Mouse (Mus musculus) neural tube, embryonic 11.5 days (tissue): ENCODE measurements around the gene Rbm47. TPM values are rescaled to one million over a fixed set of nuclear protein-coding genes. Genes with fewer than 3 reads are reported as not detected.

Source experiments
- ATAC-seq: fragments of 200-750 bp; cut with Nextera tagmentation; 2 replicates; pipeline ENCODE4 v1.8.0; 2017; ENCODE audit warnings: moderate number of reproducible peaks, mild to moderate bottlenecking, moderate TSS enrichment, moderate library complexity; ENCODE audit not compliant: insufficient read depth, low FRiP score, low TSS enrichment
- DNase-seq: peaks from one replicate; pipeline ENCODE4 v3.0.0-alpha.2; 2015; ENCODE audit warnings: low spot score
- H3K27ac ChIP-seq: fragments of 300-500 bp; sonication (generic); 2 replicates; pipeline ENCODE4 v1.5.1; 2014; ENCODE audit warnings: low read depth, mild to moderate bottlenecking, low read length
- H3K27me3 ChIP-seq: fragments of 300-500 bp; sonication (generic); 2 replicates; pipeline ENCODE4 v1.6.1; 2014; ENCODE audit warnings: mild to moderate bottlenecking, low read length, mixed read lengths; ENCODE audit not compliant: control insufficient read depth, insufficient read depth
- H3K36me3 ChIP-seq: fragments of 300-500 bp; sonication (generic); 2 replicates; pipeline ENCODE4 v1.6.1; 2014; ENCODE audit warnings: mild to moderate bottlenecking, low read length, moderate library complexity, mixed read lengths; ENCODE audit not compliant: control insufficient read depth, insufficient read depth
- H3K4me1 ChIP-seq: fragments of 300-500 bp; sonication (generic); 2 replicates; pipeline ENCODE4 v1.6.1; 2014; ENCODE audit warnings: low read length, mixed read lengths; ENCODE audit not compliant: control insufficient read depth, insufficient read depth
- H3K4me2 ChIP-seq: fragments of 300-500 bp; sonication (generic); 2 replicates; pipeline ENCODE4 v1.6.1; 2014; ENCODE audit warnings: low read depth, mild to moderate bottlenecking, moderate library complexity
- H3K4me3 ChIP-seq: fragments of 300-500 bp; sonication (generic); 2 replicates; pipeline ENCODE4 v1.5.1; 2014; ENCODE audit warnings: low read depth, low read length
- H3K9ac ChIP-seq: fragments of 300-500 bp; sonication (generic); 2 replicates; pipeline ENCODE4 v1.6.1; 2014; ENCODE audit warnings: mild to moderate bottlenecking, low read length
- H3K9me3 ChIP-seq: fragments of 300-500 bp; sonication (generic); 2 replicates; pipeline ENCODE4 v1.6.1; 2016; ENCODE audit warnings: low read length; ENCODE audit not compliant: control insufficient read depth
- WGBS: fragments of 180-500 bp; shearing (Covaris S2); extraction: QIAGEN DNeasy Blood & Tissue Kit; methylation state at CpG from one replicate; pipeline ENCODE4 v1.1.7; 2014; 5-methylcytosine and 5-hydroxymethylcytosine counted together
- polyA plus RNA-seq: library from polyadenylated mRNA; unstranded; fragments of >200 nt; fragmentation: Nextera tagmentation; extraction: Ambion mirVana; gene quantifications from 2 replicates; pipeline ENCODE4 v1.2.1, GENCODE M21; 2014

Rbm47 gene
- 1.9 TPM in 2 replicates for polyA plus RNA-seq

DNA sequence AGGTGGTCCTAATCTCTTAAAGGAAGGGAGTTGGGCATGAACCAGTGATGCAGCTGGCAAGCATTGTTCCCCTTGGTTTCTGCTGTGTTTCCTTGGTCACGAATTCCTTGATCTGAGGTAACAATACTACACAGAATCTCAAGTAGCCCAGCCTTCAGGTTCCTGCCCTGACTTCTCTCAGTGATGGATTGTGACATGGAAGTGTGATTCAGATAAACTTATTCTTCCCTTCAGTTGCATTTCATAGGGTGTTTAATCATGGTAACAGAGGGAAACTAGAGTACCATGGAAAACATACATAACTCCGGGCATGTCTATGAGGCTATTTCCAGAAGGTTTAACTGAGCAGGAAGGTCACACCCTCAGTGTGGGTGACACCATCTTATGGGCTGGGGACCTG is at the start of gene Rbm47:
Rbm47 (minus strand) TSS at position 101 of the 400 bp plus-strand sequence.
- no peak for DNase-seq
- H3K9ac ChIP-seq, result no peak within 1 kb of the TSS
- no peaks in the 10 kb centered on the region for H3K27me3 ChIP-seq
- no peak within 1 kb of the TSS for H3K4me2 ChIP-seq
- WGBS, result 85% methylated on average over 2 of the region's 2 CpGs
- no peaks in the 10 kb centered on the region for H3K9me3 ChIP-seq
- H3K4me3 ChIP-seq, result no peak within 1 kb of the TSS
- no peaks in the 10 kb centered on the region for H3K36me3 ChIP-seq
- no peak for ATAC-seq
- H3K4me1 ChIP-seq, result no peaks in the 10 kb centered on the region
- H3K27ac ChIP-seq, result no peak within 1 kb of the TSS

DNA sequence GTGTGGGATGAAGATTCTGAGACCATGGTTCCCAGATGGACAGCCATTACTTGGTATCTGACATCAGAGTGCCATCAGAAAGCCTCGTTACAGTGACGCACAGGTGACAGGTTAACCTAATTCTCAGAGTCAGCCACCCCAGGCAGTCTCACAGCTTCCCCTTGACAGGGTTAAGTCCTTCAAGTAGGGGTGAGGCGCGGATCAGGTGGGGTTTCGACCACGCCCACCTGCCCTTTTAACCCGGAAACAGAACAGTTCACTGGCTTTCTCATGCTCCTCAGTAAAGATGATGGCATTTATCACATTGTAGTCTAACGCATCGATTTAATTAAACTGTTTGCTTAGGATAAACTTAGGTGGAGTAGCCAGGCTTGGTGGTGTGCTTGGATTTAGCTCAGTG is 47.7 kb upstream of the Rbm47 start:
- no peak overlapping the region for H3K4me2 ChIP-seq
- no peaks in the 10 kb centered on the region for H3K9me3 ChIP-seq
- no peak overlapping the region for H3K9ac ChIP-seq
- no peaks in the 10 kb centered on the region for H3K27me3 ChIP-seq
- H3K36me3 ChIP-seq, result no peaks in the 10 kb centered on the region
- no peaks in the 10 kb centered on the region for H3K4me1 ChIP-seq
- no peak overlapping the region for H3K4me3 ChIP-seq
- H3K27ac ChIP-seq, result no peak overlapping the region
- 84% methylated on average over 9 of the region's 9 CpGs for WGBS
- DNase-seq (no peak), ATAC-seq (no peak)

GRCm38 (mm10) chr5:66219692-66220091 is 46.8 kb upstream of the Rbm47 start:
- Histone ChIP-seq H3K4me2 (no peak overlapping the region), H3K9ac (no peak overlapping the region), H3K4me1 (no peaks in the 10 kb centered on the region), H3K27ac (no peak overlapping the region), H3K27me3 (no peaks in the 10 kb centered on the region), H3K9me3 (no peaks in the 10 kb centered on the region), H3K36me3 (no peaks in the 10 kb centered on the region), H3K4me3 (no peak overlapping the region)
- WGBS, result 87% methylated on average over 6 of the region's 6 CpGs
- DNase-seq (no peak), ATAC-seq (no peak)

DNA sequence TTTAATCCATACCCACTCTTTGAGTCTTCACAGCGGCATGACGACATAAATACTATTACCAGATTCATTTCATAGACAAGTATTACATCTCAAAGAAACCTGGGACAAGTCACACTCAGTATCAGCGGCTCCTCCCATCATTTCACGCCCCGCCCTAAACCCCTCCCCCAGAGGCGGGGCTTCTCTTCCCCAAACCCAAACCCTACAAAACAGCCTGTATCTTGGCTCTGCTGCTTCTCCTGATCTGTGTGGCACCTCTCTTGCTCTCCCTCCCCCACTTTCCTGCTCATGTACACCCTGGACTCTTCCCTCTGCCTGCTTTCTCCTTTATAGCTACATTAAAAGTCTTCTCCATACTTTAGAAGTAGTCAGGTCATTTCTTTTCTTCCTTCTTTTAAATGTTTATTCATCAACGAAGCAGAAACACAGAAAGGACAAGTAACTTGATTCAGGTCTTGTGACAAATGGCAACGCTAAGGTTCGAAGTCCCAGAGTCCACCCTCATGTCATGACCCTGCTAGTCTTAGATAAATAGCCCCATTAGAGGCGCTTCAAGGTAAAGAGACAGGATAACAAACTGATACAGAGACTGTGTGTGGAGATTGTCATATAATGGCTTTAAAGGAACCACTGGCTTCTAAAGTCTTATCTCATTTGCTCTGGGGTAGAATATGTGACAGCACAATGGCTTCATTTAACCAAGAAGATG is 42.8 kb upstream of the Rbm47 start:
- Histone ChIP-seq H3K9me3 (no peaks in the 10 kb centered on the region), H3K4me2 (no peak overlapping the region), H3K9ac (no peak overlapping the region), H3K4me1 (no peaks in the 10 kb centered on the region), H3K4me3 (no peak overlapping the region), H3K36me3 (no peaks in the 10 kb centered on the region), H3K27ac (no peak overlapping the region), H3K27me3 (no peaks in the 10 kb centered on the region)
- WGBS, result 53% methylated on average over 10 of the region's 10 CpGs
- DNase-seq (no peak), ATAC-seq (no peak)

DNA sequence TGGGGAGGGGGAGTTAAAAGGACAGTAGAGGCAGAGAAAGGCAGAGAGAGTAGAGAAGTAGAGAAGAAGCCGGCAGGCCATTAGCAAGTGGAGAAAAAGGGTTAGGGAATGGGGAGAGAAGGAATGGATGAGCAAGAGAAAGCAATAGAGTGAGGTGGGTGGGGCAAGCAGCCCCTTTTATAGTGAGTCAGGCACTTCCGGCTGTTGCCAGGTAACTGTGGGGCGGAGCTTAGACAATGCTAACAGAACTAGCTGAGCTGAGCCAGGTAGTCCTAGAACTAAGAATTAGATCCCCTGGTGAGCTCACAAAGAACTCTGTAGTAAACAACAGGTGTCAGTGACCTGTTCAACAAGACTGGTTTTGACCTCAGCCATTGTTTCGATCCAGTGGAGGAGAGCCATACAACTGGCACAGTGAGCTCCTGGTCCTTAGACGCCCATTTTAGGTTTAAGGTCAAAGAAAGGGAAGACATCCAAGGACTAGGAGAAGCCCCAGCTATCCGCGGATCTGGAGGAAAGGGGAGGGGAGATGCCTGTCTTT is 41.5 kb upstream of the Rbm47 start:
- ATAC-seq (no peak), DNase-seq (no peak)
- H3K27me3 ChIP-seq, result no peaks in the 10 kb centered on the region
- no peaks in the 10 kb centered on the region for H3K4me1 ChIP-seq
- no peak overlapping the region for H3K9ac ChIP-seq
- 64% methylated on average over 7 of the region's 7 CpGs for WGBS
- no peak overlapping the region for H3K4me3 ChIP-seq
- H3K4me2 ChIP-seq, result no peak overlapping the region
- no peaks in the 10 kb centered on the region for H3K9me3 ChIP-seq
- H3K36me3 ChIP-seq, result no peaks in the 10 kb centered on the region
- H3K27ac ChIP-seq, result no peak overlapping the region

- DNase-seq, result no peak
- H3K36me3 ChIP-seq, result no peaks in the 10 kb centered on the region
- 87% methylated on average over 5 of the region's 5 CpGs for WGBS
Measured at GRCm38 (mm10) chr5:66209532-66210176, 36.7 kb upstream of the Rbm47 start.

DNA sequence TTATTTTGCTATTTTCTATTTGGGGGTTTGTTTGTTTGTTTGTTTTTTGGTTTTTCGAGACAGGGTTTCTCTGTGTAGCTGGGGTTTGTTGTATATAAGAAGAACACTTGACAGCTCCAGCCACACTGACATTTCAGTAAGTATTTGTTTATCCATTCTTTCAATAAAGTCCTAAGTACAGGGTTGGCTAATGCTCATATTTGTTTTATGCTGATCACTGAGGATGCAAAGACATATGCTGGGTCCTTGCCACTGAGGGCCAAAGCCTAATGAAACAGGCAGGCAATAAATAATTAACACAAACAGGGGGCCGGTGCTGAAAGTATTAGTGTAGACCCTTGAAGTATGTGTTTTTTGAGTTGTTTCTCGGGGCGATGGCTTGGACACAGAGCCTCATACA is 32.0 kb upstream of the Rbm47 start:
- ATAC-seq, result no peak
- WGBS, result 82% methylated on average over 4 of the region's 4 CpGs

More at GRCm38 (mm10) chr5:66209532-66210176, 36.7 kb upstream of the Rbm47 start:
- Histone ChIP-seq H3K4me2 (no peak overlapping the region), H3K9ac (no peak overlapping the region), H3K27ac (no peak overlapping the region), H3K9me3 (no peaks in the 10 kb centered on the region), H3K4me1 (no peaks in the 10 kb centered on the region), H3K27me3 (no peaks in the 10 kb centered on the region), H3K4me3 (no peak overlapping the region)
- ATAC-seq, result no peak

GRCm38 (mm10) chr5:66203424-66203823 is 30.5 kb upstream of the Rbm47 start:
- Histone ChIP-seq H3K9me3 (no peaks in the 10 kb centered on the region), H3K9ac (no peak overlapping the region), H3K4me3 (no peak overlapping the region), H3K27ac (no peak overlapping the region), H3K36me3 (no peaks in the 10 kb centered on the region), H3K4me2 (no peak overlapping the region), H3K27me3 (no peaks in the 10 kb centered on the region), H3K4me1 (no peaks in the 10 kb centered on the region)
- no peak for ATAC-seq
- 85% methylated on average over 1 of the region's 1 CpGs for WGBS
- DNase-seq, result no peak

More for the DNA sequence above, 32.0 kb upstream of the Rbm47 start:
- H3K4me3 ChIP-seq, result no peak overlapping the region
- no peak for DNase-seq
- H3K9ac ChIP-seq, result no peak overlapping the region
- no peaks in the 10 kb centered on the region for H3K27me3 ChIP-seq
- no peak overlapping the region for H3K4me2 ChIP-seq
- H3K4me1 ChIP-seq, result no peaks in the 10 kb centered on the region
- no peaks in the 10 kb centered on the region for H3K36me3 ChIP-seq
- no peaks in the 10 kb centered on the region for H3K9me3 ChIP-seq
- H3K27ac ChIP-seq, result no peak overlapping the region

DNA sequence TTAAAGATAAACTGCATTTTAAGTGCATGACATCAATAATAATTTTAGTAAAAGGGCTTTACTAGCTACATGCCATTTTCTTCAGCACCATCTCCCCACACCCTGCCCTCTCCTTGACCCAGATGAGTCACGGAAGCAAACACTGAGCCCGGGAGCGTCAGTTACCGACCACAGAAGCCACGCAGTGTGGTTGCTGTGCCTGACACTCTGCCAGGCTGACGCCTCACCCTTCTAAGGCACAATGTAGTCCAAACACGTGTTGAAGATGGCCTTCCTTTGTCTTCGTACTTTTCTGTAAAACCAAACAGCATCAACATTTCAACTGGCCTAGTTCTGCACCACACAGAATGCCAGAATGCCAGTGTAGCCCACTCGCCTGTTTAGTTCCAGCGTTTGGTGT is 27.1 kb upstream of the Rbm47 start:
- ATAC-seq (no peak), DNase-seq (no peak)
- H3K4me1 ChIP-seq, result no peaks in the 10 kb centered on the region
- H3K27ac ChIP-seq, result no peak overlapping the region
- 81% methylated on average over 10 of the region's 10 CpGs for WGBS
- no peak overlapping the region for H3K4me2 ChIP-seq
- no peak overlapping the region for H3K9ac ChIP-seq
- no peaks in the 10 kb centered on the region for H3K27me3 ChIP-seq
- H3K36me3 ChIP-seq, result no peaks in the 10 kb centered on the region
- H3K4me3 ChIP-seq, result no peak overlapping the region
- H3K9me3 ChIP-seq, result no peaks in the 10 kb centered on the region
